Mouse (Mus musculus) kidney, adult 2 months (tissue): Measurements from ENCODE around the gene Tcl1b3. TPM values are rescaled to one million over a fixed set of nuclear protein-coding genes. Genes with fewer than 3 reads are reported as not detected.

Experiments used
- DNase-seq: peaks from one replicate; pipeline ENCODE4 v3.0.0; 2021
- H3K27ac ChIP-seq: fragments of 200-500 bp; 2 replicates; pipeline ENCODE4 v1.5.1; 2012; ENCODE audit warnings: low read depth, low read length, control low read depth, inconsistent platforms; ENCODE audit not compliant: insufficient read depth
- H3K27me3 ChIP-seq: fragments of 200-500 bp; replicated peaks from 2 replicates; pipeline ENCODE4 v1.6.1; 2012; ENCODE audit warnings: mild to moderate bottlenecking, moderate library complexity, low read length, inconsistent platforms; ENCODE audit not compliant: control insufficient read depth, insufficient read depth
- H3K36me3 ChIP-seq: fragments of 200-500 bp; 2 replicates; pipeline ENCODE4 v1.6.1; 2012; ENCODE audit warnings: mild to moderate bottlenecking, moderate library complexity, low read length, inconsistent platforms; ENCODE audit not compliant: control insufficient read depth, insufficient read depth
- H3K4me1 ChIP-seq: fragments of 200-500 bp; 2 replicates; pipeline ENCODE4 v1.6.1; 2011; ENCODE audit warnings: low read length; ENCODE audit not compliant: control insufficient read depth, insufficient read depth
- H3K4me3 ChIP-seq: fragments of 200-500 bp; 2 replicates; pipeline ENCODE4 v1.5.1; 2011; ENCODE audit warnings: mild to moderate bottlenecking, low read depth, low read length, control low read depth; ENCODE audit not compliant: insufficient read depth
- CTCF ChIP-seq: fragments of 200-500 bp; conservative IDR thresholded peaks from 2 replicates; pipeline ENCODE4 v1.5.1; 2011; ENCODE audit warnings: low read depth, mild to moderate bottlenecking, control low read depth, low read length, moderate library complexity, mixed read lengths; ENCODE audit not compliant: insufficient read depth, insufficient read length
- POLR2A ChIP-seq: fragments of 200-500 bp; IDR thresholded peaks from one replicate; pipeline ENCODE4 v1.6.1; 2011; ENCODE audit warnings: low read depth, low read length, control low read depth
- WGBS: fragments of 180-500 bp; shearing (Covaris S2); methylation state at CpG from one replicate; pipeline ENCODE4 v1.1.7; 2018; 5-methylcytosine and 5-hydroxymethylcytosine counted together
- polyA plus RNA-seq: library from polyadenylated mRNA; depleted of rRNA; stranded (reverse); fragments of >200 nt; gene quantifications from 2 replicates; pipeline ENCODE4 v1.2.3, GENCODE M21; 2012; rRNA removed

Tcl1b3 gene
- polyA plus RNA-seq, 1 experiment, result not detected

- TF ChIP-seq POLR2A (no peak), CTCF (no peak)
- no peak for DNase-seq
- Histone ChIP-seq H3K4me3 (no peak overlapping the region), H3K27me3 (no peaks in the 10 kb centered on the region), H3K36me3 (no peaks in the 10 kb centered on the region), H3K27ac (no peak overlapping the region), H3K4me1 (no peaks in the 10 kb centered on the region)
- 80% methylated on average over 9 of the region's 9 CpGs for WGBS
Measured at GRCm38 (mm10) chr12:105239060-105239459, 48.2 kb downstream of the Tcl1b3 start.

Other genes with a start within 250 kb of the Tcl1b3 start
- 2.7 and 3.1 TPM in 2 replicates for gene Syne3, start 181.2 kb upstream of the Tcl1b3 start, polyA plus RNA-seq
- 138 and 139 TPM in 2 replicates for gene Glrx5, start 158.4 kb upstream of the Tcl1b3 start, polyA plus RNA-seq
- not detected in 2 replicates for gene Tcl1b2, start 45.0 kb upstream of the Tcl1b3 start, polyA plus RNA-seq
- not detected in 2 replicates for gene Tcl1b1, start 31.4 kb upstream of the Tcl1b3 start, polyA plus RNA-seq
- gene Tcl1b5, start 14.7 kb upstream of the Tcl1b3 start, polyA plus RNA-seq, result not detected in 2 replicates
- gene Tcl1b4, start 10.9 kb downstream of the Tcl1b3 start, polyA plus RNA-seq, result not detected in 2 replicates
- gene Tcl1, start 31.8 kb downstream of the Tcl1b3 start, polyA plus RNA-seq, result not detected in 2 replicates
- gene Tunar, start 142.8 kb downstream of the Tcl1b3 start, polyA plus RNA-seq, result not detected in 2 replicates